ENCODE assay signal across 15 mouse cellular contexts in the genomic region with DNA sequence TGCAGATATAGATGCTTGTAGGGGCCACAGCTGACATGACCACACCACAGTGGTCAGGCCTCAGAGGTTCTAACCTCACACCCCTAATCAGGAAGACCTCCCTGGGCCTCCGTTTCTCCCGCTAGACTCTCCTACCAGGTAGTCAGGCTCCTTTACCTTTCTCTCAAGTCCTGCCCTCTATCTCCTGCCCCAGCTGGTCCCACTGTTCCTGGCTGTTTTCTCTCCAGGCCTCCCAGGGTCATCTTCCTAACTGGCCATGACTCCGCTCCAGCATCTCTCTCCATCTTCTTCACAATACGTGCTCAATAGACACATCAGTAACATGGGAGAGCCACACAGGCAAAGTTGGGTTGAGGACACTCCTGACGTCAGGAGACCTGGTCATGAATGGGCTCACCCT. TPM values are rescaled to one million over a fixed set of nuclear protein-coding genes. Genes with fewer than 3 reads are reported as not detected.
A peak's percentile ranks its signal among the peaks of the same experiment; 100 is the strongest.
DNase-seq lines count a peak whose midpoint lies in the region; ATAC-seq and TF ChIP-seq lines count a peak whose summit lies in the region.
"Had no signal": no experiment of that assay in that cellular context is flagged by ENCODE, and none has a peak within 500 bp of the region (broad histone marks: within the 10 kb centered on the region; RNA-seq: fewer than 3 reads in every experiment).

No protein-coding gene starts in this region.

- no peak for TF ChIP-seq CTCF in midbrain, postnatal 0 days (IDR thresholded peaks at IDR 0.05)

- peaks cover 11% of the 10 kb centered on the region; the same call in 1 of the 2 replicates for H3K36me3 ChIP-seq in intestine, embryonic 14.5 days (ENCODE audit: control insufficient read depth, insufficient read depth, low read length)
- H3K36me3 ChIP-seq in intestine, embryonic 15.5 days = no peaks in the 10 kb centered on the region
- 0 out of 2 replicates have a peak, but pooled peaks cover 5% of the 10 kb centered on the region for H3K36me3 ChIP-seq in forebrain, embryonic 14.5 days (ENCODE audit: control insufficient read depth, insufficient read depth, low read length)
- peaks cover 53% of the 10 kb centered on the region for H3K36me3 ChIP-seq in limb, embryonic 10.5 days
- H3K36me3 ChIP-seq in midbrain, postnatal 0 days (ENCODE audit: insufficient read depth, low read length) = no peaks in the 10 kb centered on the region
- H3K36me3 ChIP-seq: liver, embryonic 15.5 days had no signal

- no peak overlapping the region for H3K27ac ChIP-seq in intestine, embryonic 14.5 days (ENCODE audit: low read depth)
- H3K27ac ChIP-seq in intestine, embryonic 15.5 days = no peak overlapping the region
- peak overlapping the region; percentile 61; the same call in 1 of the 2 replicates for H3K27ac ChIP-seq in forebrain, embryonic 14.5 days (ENCODE audit: low read depth, low read length)
- peak overlapping the region; percentile 54; the same call in 1 of the 2 replicates for H3K27ac ChIP-seq in limb, embryonic 10.5 days
- H3K27ac ChIP-seq in midbrain, postnatal 0 days (ENCODE audit: low read depth, low read length) = peak overlapping the region; percentile 47
- H3K27ac ChIP-seq: liver, embryonic 15.5 days had no signal

- H3K9me3 ChIP-seq in intestine, embryonic 14.5 days (ENCODE audit: control insufficient read depth, low read length) = no peaks in the 10 kb centered on the region
- H3K9me3 ChIP-seq in intestine, embryonic 15.5 days = no peaks in the 10 kb centered on the region
- H3K9me3 ChIP-seq in forebrain, embryonic 14.5 days (replicated peaks; ENCODE audit: control insufficient read depth, low read length) = no peaks in the 10 kb centered on the region
- H3K9me3 ChIP-seq in limb, embryonic 10.5 days (replicated peaks) = no peaks in the 10 kb centered on the region
- H3K9me3 ChIP-seq in midbrain, postnatal 0 days (ENCODE audit: low read length) = no peaks in the 10 kb centered on the region
- H3K9me3 ChIP-seq: liver, embryonic 15.5 days had no signal

- peaks cover 56% of the 10 kb centered on the region for H3K4me1 ChIP-seq in intestine, embryonic 14.5 days (replicated peaks; ENCODE audit: control insufficient read depth, insufficient read depth, low read length)
- H3K4me1 ChIP-seq in intestine, embryonic 15.5 days (replicated peaks) = peaks cover 45% of the 10 kb centered on the region
- peaks cover 44% of the 10 kb centered on the region for H3K4me1 ChIP-seq in forebrain, embryonic 14.5 days (ENCODE audit: control insufficient read depth, insufficient read depth, low read length)
- peaks cover 99% of the 10 kb centered on the region for H3K4me1 ChIP-seq in limb, embryonic 10.5 days
- H3K4me1 ChIP-seq in midbrain, postnatal 0 days (ENCODE audit: insufficient read depth, low read length) = peaks cover 32% of the 10 kb centered on the region

- no peaks in the 10 kb centered on the region for H3K27me3 ChIP-seq in intestine, embryonic 14.5 days (replicated peaks; ENCODE audit: control insufficient read depth, insufficient read depth, low read length)
- H3K27me3 ChIP-seq in intestine, embryonic 15.5 days (replicated peaks) = no peaks in the 10 kb centered on the region
- no peaks in the 10 kb centered on the region for H3K27me3 ChIP-seq in forebrain, embryonic 14.5 days (replicated peaks; ENCODE audit: control insufficient read depth, insufficient read depth, low read length)
- H3K27me3 ChIP-seq in limb, embryonic 10.5 days (ENCODE audit: low read depth, poor library complexity, severe bottlenecking) = no peaks in the 10 kb centered on the region
- no peaks in the 10 kb centered on the region for H3K27me3 ChIP-seq in midbrain, postnatal 0 days (ENCODE audit: insufficient read depth, low read length)
- H3K27me3 ChIP-seq: liver, embryonic 15.5 days; Patski had no signal

- no peak overlapping the region for H3K4me2 ChIP-seq in intestine, embryonic 14.5 days (ENCODE audit: low read length)
- no peak overlapping the region for H3K4me2 ChIP-seq in intestine, embryonic 15.5 days (replicated peaks)
- no peak overlapping the region for H3K4me2 ChIP-seq in forebrain, embryonic 14.5 days (ENCODE audit: low read length)
- H3K4me2 ChIP-seq in midbrain, postnatal 0 days (ENCODE audit: low read depth, low read length, poor library complexity, severe bottlenecking) = no peak overlapping the region
- H3K4me2 ChIP-seq: liver, embryonic 15.5 days had no signal

- H3K9ac ChIP-seq in intestine, embryonic 14.5 days (ENCODE audit: low read length) = no peak overlapping the region
- no peak overlapping the region for H3K9ac ChIP-seq in intestine, embryonic 15.5 days
- no peak overlapping the region for H3K9ac ChIP-seq in forebrain, embryonic 14.5 days (ENCODE audit: low read length)
- H3K9ac ChIP-seq in midbrain, postnatal 0 days (replicated peaks; ENCODE audit: low read length, poor library complexity, severe bottlenecking) = no peak overlapping the region
- H3K9ac ChIP-seq: liver, embryonic 15.5 days had no signal

- DNase-seq in intestine, embryonic 14.5 days (ENCODE audit: low spot score) = peak; percentile 27
- no peak for DNase-seq in forebrain, embryonic 14.5 days (ENCODE audit: low spot score)
- no peak for DNase-seq in limb, embryonic 10.5 days (ENCODE audit: low spot score)
- DNase-seq in midbrain, postnatal 0 days (ENCODE audit: low spot score) = no peak
- no peak for DNase-seq in layer of hippocampus, adult 18-20 months (ENCODE audit: low spot score in 2 of 2)
- DNase-seq in adrenal gland, adult 8-10 months = no peak
- no peak for DNase-seq in spleen, postnatal 4 days (ENCODE audit: low spot score in 2 of 2)
- DNase-seq: cerebellum, adult 8-10 months; lung, postnatal 4 days; thymus, adult 2 months had no signal

- ATAC-seq in intestine, embryonic 14.5 days (replicated peaks; ENCODE audit: low FRiP score, low TSS enrichment, low read depth) = no peak
- ATAC-seq in intestine, embryonic 15.5 days = no peak
- ATAC-seq in forebrain, embryonic 14.5 days = no peak
- ATAC-seq in midbrain, postnatal 0 days (ENCODE audit: low FRiP score) = no peak
- ATAC-seq: intestine, postnatal 0 days; Patski had no signal

- 89% methylated on average over 5 of the region's 5 CpGs for WGBS in intestine, embryonic 14.5 days
- whole genome bisulfite sequencing in intestine, embryonic 15.5 days = 91% methylated on average over 5 of the region's 5 CpGs
- WGBS in forebrain, embryonic 14.5 days = 77% methylated on average over 5 of the region's 5 CpGs
- WGBS in limb, embryonic 10.5 days = 85% methylated on average over 5 of the region's 5 CpGs
- WGBS in midbrain, postnatal 0 days = 88% methylated on average over 5 of the region's 5 CpGs

- H3K4me3 ChIP-seq in intestine, embryonic 14.5 days (ENCODE audit: low read depth, low read length) = no peak overlapping the region
- H3K4me3 ChIP-seq in intestine, embryonic 15.5 days (replicated peaks) = no peak overlapping the region
- H3K4me3 ChIP-seq in forebrain, embryonic 14.5 days (ENCODE audit: low read depth, low read length) = no peak overlapping the region
- H3K4me3 ChIP-seq in limb, embryonic 10.5 days = no peak overlapping the region
- no peak overlapping the region for H3K4me3 ChIP-seq in midbrain, postnatal 0 days (ENCODE audit: low read depth, low read length)
- H3K4me3 ChIP-seq: liver, embryonic 15.5 days had no signal

RNA-seq across cellular contexts. Expression of a gene that starts 12.9 kb away (rescaled TPM):
- 10.1 and 10.8 TPM in 2 replicates for polyA plus RNA-seq in intestine, embryonic 14.5 days (2014; fragmentation: Nextera tagmentation; extraction: Ambion mirVana)
- 11.0 and 11.8 TPM in 2 replicates for polyA plus RNA-seq in intestine, embryonic 15.5 days (2015; fragmentation: Nextera tagmentation; extraction: Ambion mirVana)
- polyA plus RNA-seq in forebrain, embryonic 14.5 days (2014; fragmentation: Nextera tagmentation; extraction: Ambion mirVana) = 2.2 and 2.9 TPM in 2 replicates
- 17.4 and 19.0 TPM in 2 replicates for polyA plus RNA-seq in limb, embryonic 10.5 days (2016; fragmentation: Nextera tagmentation; extraction: Ambion mirVana)
- 11.1 and 11.3 TPM in 2 replicates for total RNA-seq in midbrain, postnatal 0 days (2014; rRNA removed)
- polyA plus RNA-seq in midbrain, postnatal 0 days (2015; fragmentation: Nextera tagmentation; extraction: Ambion mirVana) = 3.3 and 4.0 TPM in 2 replicates
- 1 to 10 TPM; 2.6 to 3.5 TPM for total RNA-seq in layer of hippocampus, adult 18-20 months (2021)
- 10 to 100 TPM; 14.7 to 23.3 (median 19.8) TPM for total RNA-seq in adrenal gland, adult 8-10 months (2022)
- total RNA-seq: granulocyte monocyte progenitor cell, adult 5-6 weeks had no signal

Comparison
In these comparisons a context has a peak if more than half of its experiments do, and no peak if none do; other contexts are left out.
1. H3K27ac ChIP-seq: peak in forebrain, embryonic 14.5 days (single experiment), limb, embryonic 10.5 days (single experiment) and midbrain, postnatal 0 days (single experiment); none in intestine, embryonic 14.5 days (single experiment) and intestine, embryonic 15.5 days (single experiment).